Mouse (Mus musculus) erythroid progenitor cell, adult 5-6 weeks (primary cell): ENCODE results near the gene Tifa. TPM values are rescaled to one million over a fixed set of nuclear protein-coding genes. Genes with fewer than 3 reads are reported as not detected.
A peak's percentile ranks its signal among the peaks of the same experiment; 100 is the strongest.
"Not testable (repeated sequence)": the region's sequence is repeated elsewhere in the genome, so short reads cannot be mapped to it uniquely, and the experiment has no call there.

Source experiments
- ATAC-seq: replicated peaks from 2 replicates; pipeline ENCODE4 v1.8.0; 2016; ENCODE audit warnings: moderate number of reproducible peaks, mild to moderate bottlenecking, moderate TSS enrichment, inconsistent platforms; ENCODE audit not compliant: poor library complexity, low FRiP score, severe bottlenecking
- total RNA-seq, 2 experiments: library from RNA; stranded (forward) in 1 of 2; stranded (reverse) in 1 of 2; fragments of 150-400 nt in 1 of 2; fragments of 186-747, 209-891 nt in 1 of 2; gene quantifications; 2 replicates each; pipeline versions ENCODE4 v1.2.3 to v1.2.4; 2015 to 2017; ENCODE audit warnings: low replicate concordance in 2 of 2

Gene Tifa
- total RNA-seq, 2 experiments from 2014 or later = 73.2 to 80.1 TPM

DNA sequence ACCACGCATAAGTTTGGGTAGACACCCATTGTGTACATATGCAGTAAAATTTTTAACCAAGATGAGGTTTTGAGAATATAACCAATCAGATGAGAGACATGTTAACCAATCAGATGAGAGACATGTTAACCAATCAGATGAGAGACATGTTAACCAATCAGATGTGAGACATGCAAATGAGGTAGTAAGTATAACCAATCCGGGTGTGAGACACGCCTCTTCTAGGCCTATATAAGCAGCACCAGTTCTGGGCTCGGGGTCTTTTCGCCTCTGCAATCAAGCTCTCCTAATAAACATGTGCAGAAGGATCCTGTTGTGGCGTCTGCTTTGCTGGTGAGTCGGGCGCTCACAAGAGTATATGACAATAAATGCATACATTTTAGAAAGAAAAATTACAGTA is 5.9 kb upstream of the Tifa start:
- not testable (repeated sequence) for ATAC-seq

DNA sequence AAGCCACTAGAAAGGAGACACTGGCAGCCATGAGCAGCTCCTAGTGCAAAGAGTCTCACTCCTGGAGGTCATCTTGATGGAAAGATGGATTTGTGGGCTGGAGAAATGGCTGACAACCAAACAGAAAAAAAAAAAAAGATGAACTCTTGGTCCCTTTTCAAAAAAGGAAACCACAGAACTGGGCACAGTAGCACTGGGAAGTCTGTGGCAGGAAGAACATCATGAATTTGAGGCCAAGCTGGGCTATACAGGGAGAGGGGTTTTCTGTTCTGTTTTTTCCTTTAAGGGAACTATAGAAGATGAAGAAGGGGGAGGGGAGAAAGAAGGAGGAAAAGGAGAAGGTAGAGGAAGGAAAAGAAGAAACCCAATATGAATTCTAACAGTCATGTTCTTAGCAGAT is 2.6 kb upstream of the Tifa start:
- ATAC-seq = no peak

DNA sequence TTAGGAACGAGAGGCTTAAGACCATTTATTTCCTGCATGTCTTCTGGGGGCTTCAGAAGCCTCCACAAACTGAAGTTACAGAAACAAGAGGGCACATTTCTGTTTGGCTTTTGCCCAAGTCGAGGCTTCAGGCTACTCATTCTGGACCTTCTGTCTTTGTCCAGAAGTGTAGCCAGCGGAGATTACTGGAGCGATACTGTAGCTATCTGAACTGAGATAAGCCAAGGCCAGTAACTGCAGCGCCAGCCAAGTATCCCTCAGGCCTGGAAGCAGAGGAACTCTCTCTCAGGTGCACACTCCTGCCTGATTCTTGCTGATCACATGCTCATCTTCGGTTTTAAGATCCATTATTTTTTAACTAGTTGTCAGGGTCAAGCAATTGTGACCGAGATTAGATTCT is 1.6 kb upstream of the Tifa start:
- no peak for ATAC-seq

DNA sequence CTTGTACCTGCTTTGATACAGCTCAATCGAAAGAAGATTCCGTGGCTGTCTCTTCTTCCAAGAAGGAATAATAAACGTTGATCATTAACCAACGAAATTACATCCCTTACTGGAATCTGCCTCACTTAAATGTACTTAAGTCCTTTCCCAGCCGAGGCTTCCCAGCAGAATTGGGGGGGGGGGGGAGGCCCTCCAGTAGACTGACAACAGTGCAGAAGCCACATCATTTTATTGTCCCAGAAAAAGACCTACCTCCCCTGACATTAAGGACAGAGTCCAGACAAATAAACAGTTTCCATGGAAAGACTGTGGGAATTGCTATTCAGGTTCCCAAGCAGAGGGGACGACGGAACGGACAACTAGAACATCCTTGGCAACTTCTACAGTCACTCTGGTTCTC is 686 bp upstream of the Tifa start:
- no peak for ATAC-seq

DNA sequence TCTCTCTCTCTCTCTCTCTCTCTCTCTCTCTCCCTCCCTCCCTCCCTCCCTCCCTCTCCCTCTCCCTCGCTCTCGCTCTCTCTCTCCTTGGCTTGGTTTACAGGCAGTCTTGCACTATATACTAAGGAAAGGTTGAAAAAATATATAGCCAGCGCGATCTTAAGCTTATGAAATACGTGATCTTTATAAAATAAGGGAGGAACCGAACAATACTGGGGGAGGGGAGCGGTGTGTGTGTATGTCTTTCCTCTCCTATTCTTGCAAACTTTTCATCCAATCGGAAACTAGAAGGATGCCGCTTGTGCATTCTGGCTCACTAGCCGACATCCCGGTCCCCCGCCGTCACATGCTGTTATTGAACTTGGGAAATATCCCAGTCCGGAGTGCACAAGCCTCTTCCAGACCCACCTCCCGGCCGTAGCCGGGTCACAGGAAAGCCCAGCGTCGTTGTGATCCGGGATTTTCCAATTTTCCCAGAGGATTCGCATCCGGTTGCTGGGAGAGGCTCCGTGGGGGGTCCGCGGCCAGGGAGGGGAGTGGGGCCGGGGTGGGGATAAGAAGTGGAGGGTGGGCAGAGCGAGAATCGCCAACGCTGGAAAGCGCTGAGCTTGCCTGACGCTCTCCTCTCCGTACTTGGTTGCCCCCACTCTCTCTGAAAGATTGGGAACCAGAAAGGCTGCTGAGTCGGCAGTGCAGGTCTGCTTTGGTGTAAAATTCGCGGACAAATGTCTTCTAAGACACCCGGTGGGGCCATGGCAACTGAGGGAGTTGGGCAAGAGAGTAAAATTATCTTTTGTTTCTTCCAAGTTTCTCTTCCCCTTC is 840 bp downstream of the Tifa start:
- ATAC-seq = peak; percentile 13; the same call in 1 of the 2 replicates

DNA sequence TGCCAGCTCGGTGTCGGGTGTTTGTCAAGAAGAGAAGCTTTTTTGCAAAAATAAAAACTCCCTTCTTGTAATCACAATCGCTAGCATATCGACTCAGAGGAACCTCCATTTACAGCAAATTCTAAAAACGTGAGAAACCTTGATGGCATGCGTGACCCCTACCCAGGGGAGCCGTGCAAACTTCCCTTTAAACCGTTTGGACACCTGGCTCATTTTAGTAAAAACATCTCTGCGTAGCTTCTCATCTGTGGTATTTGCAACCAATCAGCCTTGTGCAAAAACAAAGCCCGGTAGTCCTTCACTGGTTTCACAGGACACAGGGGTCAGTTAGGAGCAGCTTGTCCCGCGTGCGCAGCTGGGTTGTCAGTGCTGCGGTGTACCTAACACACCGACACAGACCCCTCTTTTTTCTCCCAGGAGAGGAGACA is 1.5 kb downstream of the Tifa start:
- 0 out of 2 replicates have a peak, but pooled peaks have one; percentile 5 for ATAC-seq

DNA sequence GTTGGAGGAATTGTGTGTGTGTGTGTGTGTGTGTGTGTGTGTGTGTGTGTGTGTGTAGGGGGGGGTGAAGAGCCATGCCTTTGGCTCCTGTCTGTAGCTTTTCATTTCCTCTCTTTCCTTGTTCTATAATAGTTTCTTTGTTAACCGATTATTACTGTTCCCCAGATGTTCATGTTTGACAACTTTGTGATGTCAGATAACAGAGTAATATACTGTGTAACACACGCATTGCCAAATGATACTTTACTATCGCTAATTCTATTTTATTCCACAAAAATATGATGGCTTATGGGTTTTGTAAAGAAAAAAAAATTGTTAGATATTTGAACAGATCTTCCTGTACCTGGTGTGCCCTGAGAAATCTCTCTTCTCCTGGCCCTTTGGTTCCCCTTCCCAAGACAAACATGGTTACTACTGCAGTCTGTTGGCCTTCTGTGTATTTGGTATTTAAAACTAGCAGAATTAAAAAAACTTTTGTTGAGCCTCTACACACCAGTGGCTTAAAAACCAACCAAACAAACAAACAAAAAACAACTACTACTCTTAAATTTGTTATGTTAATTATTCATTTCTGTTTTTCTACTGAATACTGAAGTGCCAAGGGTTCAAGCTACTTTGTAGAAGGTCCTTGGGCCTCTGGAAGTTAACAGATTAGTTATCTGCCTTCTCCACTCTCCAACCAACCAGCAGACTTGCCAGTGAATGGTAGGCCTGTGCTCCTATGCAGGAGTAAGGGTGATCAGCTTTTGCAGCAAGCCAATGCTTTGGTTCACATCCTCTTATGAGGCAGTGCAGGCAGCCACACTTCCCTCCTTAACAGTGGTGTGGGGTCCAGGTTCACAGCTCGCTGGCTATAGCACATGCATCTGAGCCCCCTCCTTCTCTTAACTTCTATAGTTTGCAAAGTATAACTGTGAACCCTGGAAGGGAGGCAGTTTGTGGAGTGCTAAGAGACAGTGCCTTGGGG is 2.3 kb downstream of the Tifa start:
- peak; percentile 84 for ATAC-seq

DNA sequence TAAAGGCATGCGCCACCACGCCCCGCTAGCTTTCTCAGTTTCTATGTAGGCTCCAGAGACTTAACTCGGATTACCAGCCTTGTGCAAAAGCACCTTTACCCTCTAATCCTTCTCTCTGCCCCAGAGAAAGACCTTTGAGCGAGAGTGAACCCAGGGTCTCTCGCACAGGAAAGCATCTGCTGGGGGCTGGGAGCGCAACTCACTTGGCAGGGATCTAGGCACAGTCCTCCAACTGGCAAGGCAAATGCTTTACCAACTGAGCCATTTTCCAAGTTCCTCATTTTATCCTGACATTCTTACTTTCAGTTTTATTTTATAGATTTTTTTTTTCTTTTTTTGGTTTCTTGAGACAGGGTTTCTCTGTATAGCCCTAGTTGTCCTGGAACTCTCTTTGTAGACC is 3.4 kb downstream of the Tifa start:
- no peak for ATAC-seq

DNA sequence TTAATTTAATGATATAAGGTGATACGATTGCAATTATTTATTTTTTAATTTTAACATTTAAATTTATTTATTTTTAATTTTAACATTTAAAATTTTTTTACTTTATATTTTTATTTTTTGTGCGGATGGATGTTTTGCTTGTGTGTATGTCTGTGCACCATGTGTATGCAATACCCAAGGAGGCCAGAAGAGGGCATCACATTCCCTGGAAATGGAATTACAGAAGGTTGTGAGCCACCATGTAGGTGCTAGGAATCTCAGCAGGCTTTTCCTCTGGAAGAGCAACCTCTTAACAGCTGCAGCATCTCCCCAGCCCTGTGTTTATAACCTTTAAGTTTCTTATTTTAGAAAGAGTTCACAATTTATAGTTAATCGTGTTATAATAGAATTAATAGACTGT is 6.2 kb downstream of the Tifa start:
- no peak for ATAC-seq

DNA sequence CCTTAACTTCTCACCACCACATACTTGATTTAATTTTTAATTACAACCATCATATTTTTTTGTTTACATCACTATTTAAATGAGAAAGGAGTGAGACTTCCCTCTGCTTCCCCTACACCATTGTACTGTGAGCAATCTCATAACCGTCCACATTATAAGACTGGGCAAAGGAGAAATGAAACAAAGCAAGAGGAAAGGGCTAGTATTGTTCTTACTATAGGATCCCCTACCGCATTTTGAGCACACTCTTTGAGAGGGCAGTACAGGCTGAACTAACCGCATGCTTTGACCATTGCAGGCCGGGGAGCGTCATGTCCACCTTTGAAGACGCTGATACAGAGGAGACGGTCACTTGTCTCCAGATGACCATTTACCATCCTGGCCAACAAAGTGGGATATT is 6.7 kb downstream of the Tifa start:
- no peak for ATAC-seq

DNA sequence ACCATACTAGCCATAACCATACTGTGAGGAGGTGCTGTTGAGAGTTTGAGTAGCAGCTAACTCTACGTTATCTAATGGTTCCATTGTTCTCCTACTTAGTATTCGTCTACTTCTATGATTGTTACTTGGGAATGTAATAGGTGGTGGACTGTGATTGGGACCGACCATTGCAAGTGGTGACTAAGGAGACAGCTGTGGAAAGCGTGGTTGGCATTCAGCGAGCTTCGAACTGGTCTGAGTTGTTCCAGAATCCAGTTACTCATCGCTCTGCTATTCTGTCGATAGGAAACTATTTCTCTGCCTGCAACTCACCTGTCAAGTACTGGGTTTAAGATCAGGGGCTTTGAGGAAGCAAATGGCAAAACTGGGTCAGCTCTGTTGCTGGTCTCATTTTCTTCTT is 11.6 kb downstream of the Tifa start:
- no peak for ATAC-seq

DNA sequence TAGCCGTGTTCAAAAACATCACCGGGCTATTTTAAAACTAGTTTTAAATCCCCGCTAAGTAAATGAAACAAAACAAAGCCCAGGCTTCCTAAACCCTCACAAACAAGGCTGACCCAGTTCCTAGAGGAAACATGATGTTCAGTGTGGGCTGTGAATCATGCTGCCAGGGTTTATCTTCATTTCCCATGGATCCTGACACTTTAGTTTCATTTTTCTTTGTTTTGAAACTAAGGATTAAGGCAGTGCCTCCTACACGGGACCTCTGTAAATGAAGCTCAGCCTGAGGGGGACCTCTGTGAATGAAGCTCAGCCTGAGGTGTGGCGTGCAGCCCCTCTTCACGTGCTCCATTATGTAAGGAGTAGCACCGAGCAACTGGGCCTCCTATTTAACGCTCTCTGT is 13.2 kb downstream of the Tifa start:
- ATAC-seq = no peak

DNA sequence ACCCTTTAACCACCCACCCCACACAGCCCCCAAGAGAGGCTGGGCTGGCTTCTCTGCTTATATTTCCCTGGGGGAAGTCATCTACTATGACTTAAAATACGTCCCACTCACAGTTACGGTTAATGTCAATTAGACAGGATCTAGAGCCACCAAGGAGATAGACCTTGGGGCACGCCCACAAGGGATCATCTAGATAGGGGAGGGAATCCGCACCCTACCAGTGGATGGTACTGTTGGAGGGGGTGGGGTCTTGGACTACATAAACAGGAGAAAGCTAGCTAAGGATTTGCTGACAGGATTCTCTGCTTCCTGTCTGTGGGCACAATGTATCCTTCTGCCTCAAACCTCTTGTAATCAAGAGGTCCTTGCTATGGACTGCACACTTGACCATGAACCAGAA is 14.8 kb downstream of the Tifa start:
- ATAC-seq = peak; percentile 47; the same call in 1 of the 2 replicates

DNA sequence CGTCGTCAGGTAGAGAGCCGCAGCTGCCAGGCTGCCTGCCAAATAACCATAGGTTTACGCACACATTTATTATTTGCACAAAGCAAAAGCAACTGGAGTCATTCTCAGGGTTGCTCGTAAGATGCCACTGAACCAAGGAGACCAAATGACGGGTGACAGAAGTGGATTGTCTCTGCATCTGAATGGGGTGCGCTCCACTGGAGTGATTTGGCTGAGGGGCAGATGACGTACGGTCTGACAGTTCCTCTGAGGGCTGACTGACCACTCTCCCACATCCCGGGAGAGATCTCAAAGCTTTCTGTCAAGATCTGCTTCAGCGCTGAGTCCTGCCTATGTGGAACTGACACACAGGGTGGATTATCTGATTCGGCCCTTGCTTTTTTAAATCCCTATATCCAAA is 15.5 kb downstream of the Tifa start:
- no peak for ATAC-seq

DNA sequence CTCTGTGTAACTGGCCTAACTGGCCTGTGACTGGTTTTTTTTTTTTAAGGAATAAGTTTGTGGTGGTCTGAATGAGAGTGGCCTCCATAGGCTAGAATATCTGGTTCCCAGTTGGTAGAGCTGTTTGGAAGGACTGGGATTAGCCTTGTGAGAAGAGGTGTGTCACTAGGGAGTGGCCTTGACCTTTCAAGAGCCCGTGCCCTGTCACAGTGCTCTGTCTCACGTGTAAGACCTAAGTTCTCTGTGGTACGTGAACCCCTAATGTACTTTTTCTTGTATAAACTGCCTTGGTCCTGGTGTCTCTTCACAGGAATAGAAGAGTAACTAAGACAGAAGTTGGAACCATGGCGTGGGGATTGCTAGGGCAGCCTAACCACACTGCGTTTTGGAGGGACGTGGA is 16.4 kb downstream of the Tifa start:
- no peak for ATAC-seq

DNA sequence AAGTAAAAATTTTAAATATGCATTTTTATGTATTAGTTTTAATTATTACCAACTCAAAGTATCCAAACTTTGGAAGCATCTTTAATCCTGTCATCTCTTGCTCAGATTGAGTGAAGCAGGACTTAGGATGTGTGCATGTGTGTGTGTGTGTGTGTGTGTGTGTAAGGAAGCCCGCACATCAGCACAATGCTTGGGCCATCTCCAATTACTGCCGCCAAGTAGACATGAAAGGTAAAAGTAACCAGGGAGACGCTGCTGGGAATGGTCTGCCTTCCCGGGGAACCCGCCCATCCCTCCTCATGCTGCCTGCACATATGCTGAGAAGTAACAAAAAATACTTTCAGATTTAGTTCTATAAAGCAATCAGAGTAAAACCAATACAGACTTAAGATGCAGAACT is 18.2 kb downstream of the Tifa start:
- ATAC-seq = no peak

DNA sequence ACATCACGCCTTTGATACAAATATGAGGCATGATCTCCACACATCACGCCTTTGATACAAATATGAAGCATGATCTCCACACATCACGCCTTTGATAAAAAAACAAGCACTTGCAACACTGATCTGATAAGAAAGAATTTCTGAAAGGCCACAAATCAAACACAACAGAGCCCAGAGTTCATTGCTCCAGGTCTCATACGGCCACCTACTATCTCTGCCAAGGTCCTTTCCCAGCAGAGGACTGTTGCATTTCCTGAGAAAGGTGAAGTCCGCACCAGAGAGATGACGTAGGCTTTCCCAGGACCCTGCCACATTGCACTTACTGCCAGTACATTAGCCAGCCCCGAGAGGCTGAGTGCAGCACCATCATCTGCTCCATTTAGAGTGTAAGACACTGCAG is 19.5 kb downstream of the Tifa start:
- ATAC-seq = no peak

DNA sequence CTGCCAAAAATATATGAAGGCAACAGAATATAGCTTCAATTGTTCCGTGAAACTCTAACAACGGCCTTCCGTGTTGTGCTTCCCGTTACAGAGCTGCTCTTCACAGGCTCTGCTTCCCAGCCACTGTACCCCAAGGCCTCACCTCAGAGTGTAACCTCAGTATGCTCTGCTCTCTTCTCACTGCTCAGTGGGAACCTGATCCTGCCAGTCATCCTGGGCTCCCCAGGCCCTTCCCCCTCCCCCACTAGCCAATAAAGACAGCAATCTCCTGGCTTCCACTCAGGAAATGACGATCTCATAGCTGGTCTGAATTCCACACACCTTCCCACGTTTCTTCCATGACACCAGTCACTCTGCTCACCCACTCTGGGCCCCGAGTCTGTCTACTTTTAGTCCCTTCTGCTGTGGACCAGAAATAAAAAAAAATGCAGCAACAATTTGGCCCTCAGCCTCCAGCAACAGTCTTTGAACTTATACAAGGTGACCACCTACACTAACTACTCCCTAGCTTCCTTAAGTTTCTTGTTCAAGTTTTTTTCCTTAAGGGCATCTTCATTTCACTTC is 27.6 kb downstream of the Tifa start:
- ATAC-seq = no peak

DNA sequence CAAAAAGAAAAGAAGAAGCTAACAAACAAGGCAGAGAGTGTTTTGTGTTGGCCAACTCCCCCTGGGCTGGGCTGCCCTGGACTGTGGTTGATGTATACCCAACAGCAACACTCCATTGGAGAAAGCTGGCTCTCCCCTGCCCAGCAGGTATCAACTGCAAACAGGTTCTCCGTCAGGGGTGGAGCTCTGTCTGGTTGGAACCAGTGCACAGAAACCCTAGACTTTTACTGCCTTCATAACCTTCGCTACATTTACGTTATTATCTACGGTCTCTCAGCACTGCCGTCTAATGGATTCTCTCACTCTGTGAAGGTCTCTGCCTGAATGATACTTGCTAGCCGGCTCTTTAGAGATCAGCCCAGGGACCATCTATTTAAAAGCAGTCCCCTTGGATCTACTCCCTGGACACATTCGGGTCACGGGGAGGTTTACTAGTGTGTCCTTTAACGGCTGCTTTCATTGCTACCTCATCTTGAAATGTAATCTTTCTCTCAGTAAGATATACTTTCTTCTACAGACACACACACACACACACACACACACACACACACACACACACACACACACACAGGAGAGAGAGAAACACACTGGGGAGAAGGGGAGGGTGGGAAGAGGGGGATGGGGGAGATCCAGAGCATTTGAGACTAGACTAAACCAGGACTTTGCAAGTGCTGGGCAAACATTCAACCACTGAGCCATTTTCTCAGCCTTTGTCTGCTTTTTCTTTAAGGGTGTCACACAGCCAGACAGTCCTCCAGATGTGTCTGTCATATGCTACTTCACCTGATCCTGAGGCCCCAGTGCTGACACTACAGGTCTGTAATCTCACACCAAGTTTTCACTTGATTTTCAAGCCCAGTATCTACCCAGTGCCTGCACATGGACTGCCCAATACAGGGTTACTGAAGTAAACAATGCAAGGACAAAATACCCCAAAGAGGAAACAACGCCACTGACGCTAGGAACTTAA is 29.4 kb downstream of the Tifa start:
- peak; percentile 58 for ATAC-seq
